Mouse (Mus musculus) stomach, embryonic 15.5 days (tissue): ENCODE data around the gene Kcnn4. TPM values are rescaled to one million over a fixed set of nuclear protein-coding genes. Genes with fewer than 3 reads are reported as not detected.

Experiments used
- ATAC-seq: fragments of 200-750 bp; cut with Nextera tagmentation; 2 replicates; pipeline ENCODE4 v1.8.0; 2017; ENCODE audit warnings: low read depth, moderate number of reproducible peaks, moderate TSS enrichment; ENCODE audit not compliant: insufficient read depth, low FRiP score
- H3K27ac ChIP-seq: fragments of 300-500 bp; sonication (generic); 2 replicates; pipeline ENCODE4 v1.5.1; 2015; ENCODE audit warnings: mild to moderate bottlenecking, inconsistent platforms
- H3K27me3 ChIP-seq: fragments of 300-500 bp; sonication (generic); replicated peaks from 2 replicates; pipeline ENCODE4 v1.6.1; 2015; ENCODE audit warnings: inconsistent platforms
- H3K36me3 ChIP-seq: fragments of 300-500 bp; sonication (generic); 2 replicates; pipeline ENCODE4 v1.6.1; 2015; ENCODE audit warnings: inconsistent platforms
- H3K4me1 ChIP-seq: fragments of 300-500 bp; sonication (generic); 2 replicates; pipeline ENCODE4 v1.6.1; 2015; ENCODE audit warnings: inconsistent platforms
- H3K4me2 ChIP-seq: fragments of 300-500 bp; sonication (generic); 2 replicates; pipeline ENCODE4 v1.6.1; 2015; ENCODE audit warnings: mild to moderate bottlenecking, inconsistent platforms
- H3K4me3 ChIP-seq: fragments of 300-500 bp; sonication (generic); replicated peaks from 2 replicates; pipeline ENCODE4 v1.5.1; 2015; ENCODE audit warnings: inconsistent platforms
- H3K9ac ChIP-seq: fragments of 300-500 bp; sonication (generic); 2 replicates; pipeline ENCODE4 v1.6.1; 2015; ENCODE audit warnings: inconsistent platforms
- H3K9me3 ChIP-seq: fragments of 300-500 bp; sonication (generic); 2 replicates; pipeline ENCODE4 v1.6.1; 2016; ENCODE audit warnings: inconsistent platforms
- WGBS: fragments of 180-500 bp; shearing (Covaris S2); methylation state at CpG from one replicate; pipeline ENCODE4 v1.1.7; 2015; 5-methylcytosine and 5-hydroxymethylcytosine counted together
- polyA plus RNA-seq: library from polyadenylated mRNA; unstranded; fragments of >200 nt; fragmentation: Nextera tagmentation; extraction: Ambion mirVana; gene quantifications from 2 replicates; pipeline ENCODE4 v1.2.1, GENCODE M21; 2015

The Kcnn4 gene
- polyA plus RNA-seq, 1 experiment from 2014 or later: 14.4 TPM

DNA sequence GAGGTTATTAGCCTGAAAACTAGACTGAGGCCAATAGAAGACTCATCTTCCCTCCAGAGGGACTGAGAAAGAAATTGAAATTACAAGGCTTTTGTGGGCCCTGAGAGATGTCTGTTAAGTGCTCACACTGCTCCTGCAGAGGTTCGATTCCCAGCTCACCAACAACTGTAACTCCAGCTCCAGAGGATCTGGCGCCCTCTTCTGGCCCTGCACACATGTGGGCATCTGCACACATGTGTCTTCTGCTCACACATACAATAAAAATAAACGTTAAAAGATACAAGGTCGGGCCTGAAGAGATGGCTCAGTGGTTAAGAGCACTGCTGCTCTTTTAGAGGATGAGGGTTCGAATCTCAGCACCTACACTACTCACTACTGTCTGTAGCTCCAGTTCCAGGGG lies 23.6 kb upstream of the Kcnn4 start:
- no peak overlapping the region for H3K4me2 ChIP-seq
- WGBS: 58% methylated on average over 5 of the region's 5 CpGs
- no peak overlapping the region for H3K4me3 ChIP-seq
- H3K4me1 ChIP-seq: no peaks in the 10 kb centered on the region
- H3K27me3 ChIP-seq: no peaks in the 10 kb centered on the region; the same call in 1 of the 2 replicates
- H3K36me3 ChIP-seq: no peaks in the 10 kb centered on the region
- H3K9me3 ChIP-seq: no peaks in the 10 kb centered on the region
- ATAC-seq: no peak
- no peak overlapping the region for H3K9ac ChIP-seq
- H3K27ac ChIP-seq: no peak overlapping the region

DNA sequence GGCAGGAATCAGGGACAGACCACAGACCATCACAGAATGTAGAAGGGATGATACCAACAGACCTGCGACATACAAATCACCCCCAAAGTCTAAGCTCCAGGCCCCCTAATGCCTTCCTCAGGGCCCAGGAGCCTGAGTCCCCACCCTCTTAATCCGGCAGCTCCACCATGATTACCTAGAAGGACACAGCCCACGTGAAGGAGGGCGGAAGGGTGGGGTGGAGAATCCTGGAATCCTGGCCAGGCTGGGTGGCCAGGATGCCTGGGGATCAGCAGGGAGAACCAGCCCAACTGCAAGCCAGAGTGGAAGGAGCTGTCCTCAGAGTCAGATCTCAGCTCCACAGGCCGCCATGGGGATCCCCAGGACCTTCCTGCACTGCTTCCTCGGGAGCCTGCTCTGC lies 21.2 kb upstream of the Kcnn4 start, which contains the start of gene Lypd5:
Gene Lypd5, plus strand, starts transcription at position 301 of the 400 bp plus-strand sequence.
- Histone ChIP-seq H3K9me3 (no peaks in the 10 kb centered on the region), H3K9ac (no peak within 1 kb of the TSS), H3K27me3 (no peaks in the 10 kb centered on the region; the same call in 1 of the 2 replicates), H3K27ac (no peak within 1 kb of the TSS), H3K4me2 (no peak within 1 kb of the TSS), H3K4me3 (no peak within 1 kb of the TSS), H3K36me3 (no peaks in the 10 kb centered on the region), H3K4me1 (no peaks in the 10 kb centered on the region)
- no peak for ATAC-seq
- WGBS: 31% methylated on average over 6 of the region's 6 CpGs

DNA sequence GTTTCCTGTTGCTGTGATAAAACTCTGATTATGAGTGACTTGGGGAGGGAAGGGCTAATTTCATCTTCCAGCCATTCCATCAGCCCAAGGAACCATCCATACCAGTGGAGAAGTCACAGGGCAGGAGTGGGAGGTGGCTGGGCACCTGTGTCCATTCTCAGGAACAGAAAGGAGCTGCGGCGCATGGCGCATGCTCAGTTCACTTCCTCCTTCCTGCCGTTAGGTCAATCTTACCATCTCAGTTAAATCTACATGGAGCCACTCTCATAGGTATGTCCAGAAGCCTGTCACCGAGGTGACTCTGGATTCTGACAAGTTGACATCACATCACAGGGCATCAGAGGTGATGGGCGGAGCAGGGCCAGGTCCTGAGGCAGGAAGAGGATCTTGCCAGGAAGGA lies 14.4 kb upstream of the Kcnn4 start:
- H3K9ac ChIP-seq: no peak overlapping the region
- no peaks in the 10 kb centered on the region for H3K9me3 ChIP-seq
- no peaks in the 10 kb centered on the region for H3K4me1 ChIP-seq
- H3K4me2 ChIP-seq: no peak overlapping the region
- no peaks in the 10 kb centered on the region for H3K27me3 ChIP-seq
- 73% methylated on average over 6 of the region's 6 CpGs for WGBS
- H3K4me3 ChIP-seq: no peak overlapping the region
- no peak overlapping the region for H3K27ac ChIP-seq
- no peak for ATAC-seq
- H3K36me3 ChIP-seq: no peaks in the 10 kb centered on the region

DNA sequence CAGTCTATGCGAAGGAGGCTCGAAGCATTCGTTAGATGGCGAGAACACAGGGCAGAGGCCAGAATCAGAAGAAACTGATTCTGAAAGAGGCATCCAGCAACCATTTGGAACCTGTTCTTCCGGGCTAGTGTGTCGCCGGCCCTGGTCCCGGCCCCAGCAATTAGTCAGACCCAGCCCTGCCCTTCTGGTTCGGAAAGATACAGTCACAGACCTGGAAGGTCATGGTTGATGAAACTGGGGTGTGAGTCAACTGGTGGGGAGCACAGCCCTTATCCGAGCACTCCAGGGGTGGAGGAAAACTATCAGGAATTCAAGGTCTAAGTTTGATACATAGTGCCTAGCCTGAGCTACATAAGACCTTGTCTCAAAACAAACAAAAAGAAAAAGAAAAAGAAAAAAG lies 14.0 kb upstream of the Kcnn4 start:
- Histone ChIP-seq H3K4me3 (no peak overlapping the region), H3K36me3 (no peaks in the 10 kb centered on the region), H3K27ac (no peak overlapping the region), H3K4me2 (no peak overlapping the region), H3K9ac (no peak overlapping the region), H3K27me3 (no peaks in the 10 kb centered on the region), H3K9me3 (no peaks in the 10 kb centered on the region), H3K4me1 (no peaks in the 10 kb centered on the region)
- 67% methylated on average over 10 of the region's 10 CpGs for WGBS
- no peak for ATAC-seq

DNA sequence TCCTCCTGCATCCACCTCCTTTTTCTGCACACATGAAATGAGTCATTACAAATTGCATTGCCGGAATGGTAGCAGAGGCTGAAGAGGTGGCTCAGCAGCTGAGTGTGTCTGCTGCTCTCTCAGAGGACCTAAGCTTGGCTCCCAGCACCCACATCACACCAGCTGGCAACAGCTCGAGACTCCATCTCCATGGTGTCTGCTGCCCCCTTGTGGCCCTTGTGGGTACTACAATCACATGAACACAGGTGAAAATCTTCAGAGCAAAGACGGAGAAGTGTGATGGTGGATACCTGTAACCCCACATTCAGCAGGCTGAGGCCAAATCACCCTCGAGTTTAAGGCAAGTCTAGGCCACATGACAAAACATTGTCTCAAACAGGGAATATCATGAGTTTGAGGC lies 12.2 kb upstream of the Kcnn4 start:
- Histone ChIP-seq H3K27me3 (no peaks in the 10 kb centered on the region), H3K4me3 (no peak overlapping the region), H3K27ac (no peak overlapping the region), H3K9ac (no peak overlapping the region), H3K4me2 (no peak overlapping the region), H3K36me3 (no peaks in the 10 kb centered on the region), H3K9me3 (no peaks in the 10 kb centered on the region), H3K4me1 (no peaks in the 10 kb centered on the region)
- WGBS: 49% methylated on average over 4 of the region's 4 CpGs
- no peak for ATAC-seq

DNA sequence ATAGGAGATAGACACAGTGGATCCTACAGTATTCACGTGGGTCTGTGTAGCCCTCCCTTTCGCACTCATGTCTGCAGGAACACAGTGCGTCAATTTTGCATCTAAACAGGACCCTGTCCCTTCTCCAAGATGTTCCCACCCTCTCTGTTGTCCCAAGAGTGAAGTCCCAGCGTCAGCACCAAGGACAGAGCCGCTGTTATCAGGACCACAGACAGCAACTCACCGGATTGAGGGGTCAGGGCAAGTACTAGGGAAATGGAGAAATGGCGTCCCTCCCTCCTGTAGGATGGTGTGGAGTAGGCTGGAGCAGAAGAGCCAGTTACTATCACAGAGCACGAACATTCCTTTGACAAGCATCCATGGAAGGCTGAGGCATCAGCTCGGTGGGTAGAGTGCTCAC lies 10.8 kb upstream of the Kcnn4 start:
- no peaks in the 10 kb centered on the region for H3K4me1 ChIP-seq
- H3K36me3 ChIP-seq: no peaks in the 10 kb centered on the region
- no peak overlapping the region for H3K27ac ChIP-seq
- H3K4me2 ChIP-seq: no peak overlapping the region
- no peak overlapping the region for H3K9ac ChIP-seq
- no peaks in the 10 kb centered on the region for H3K9me3 ChIP-seq
- no peak overlapping the region for H3K4me3 ChIP-seq
- WGBS: 18% methylated on average over 9 of the region's 9 CpGs
- no peaks in the 10 kb centered on the region for H3K27me3 ChIP-seq
- ATAC-seq: no peak

DNA sequence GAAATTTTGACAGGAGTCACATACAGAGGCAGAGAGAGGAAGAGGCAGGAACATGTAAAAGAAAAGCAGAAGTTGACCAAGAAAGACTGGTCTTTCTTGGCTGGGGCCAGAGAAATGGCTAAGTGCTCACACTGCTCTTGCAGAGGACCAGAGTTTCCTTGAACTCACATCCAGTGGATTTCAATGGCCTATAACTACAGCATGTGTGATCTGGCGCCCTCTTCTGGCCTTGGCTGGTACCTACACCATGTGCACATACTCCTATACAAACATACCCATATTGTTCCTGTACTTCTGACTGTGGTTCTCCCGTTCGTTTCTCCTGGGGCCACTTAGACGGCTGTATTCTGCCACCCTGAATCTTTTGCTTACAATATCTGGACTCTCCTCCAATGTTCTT lies 9.1 kb upstream of the Kcnn4 start:
- ATAC-seq: no peak

DNA sequence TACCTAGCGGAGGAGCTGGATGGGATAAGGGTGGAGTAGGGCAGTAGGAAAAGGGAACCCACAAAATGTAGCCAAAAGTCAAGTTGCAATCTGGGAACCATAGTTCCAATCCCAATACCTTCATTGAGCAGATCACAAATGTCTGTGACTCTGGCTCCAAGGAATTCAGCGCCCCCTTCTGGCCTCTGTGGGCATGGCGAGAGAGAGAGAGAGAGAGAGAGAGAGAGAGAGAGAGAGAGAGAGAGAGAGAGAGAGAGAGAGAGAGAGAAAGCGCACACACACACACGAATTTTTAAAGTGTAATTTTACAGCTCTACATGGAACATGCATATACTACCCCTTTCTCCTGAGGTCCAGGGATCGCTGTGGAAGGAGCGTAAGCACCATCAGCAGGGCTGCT lies 6.8 kb upstream of the Kcnn4 start:
- Histone ChIP-seq H3K36me3 (no peaks in the 10 kb centered on the region), H3K9me3 (no peaks in the 10 kb centered on the region), H3K9ac (no peak overlapping the region), H3K4me1 (no peaks in the 10 kb centered on the region; the same call in 1 of the 2 replicates), H3K27ac (no peak overlapping the region), H3K4me2 (no peak overlapping the region), H3K4me3 (no peak overlapping the region), H3K27me3 (no peaks in the 10 kb centered on the region)
- WGBS: 29% methylated on average over 6 of the region's 7 CpGs
- no peak for ATAC-seq

More for the DNA sequence above, 9.1 kb upstream of the Kcnn4 start:
- no peaks in the 10 kb centered on the region; the same call in 1 of the 2 replicates for H3K4me1 ChIP-seq
- H3K9ac ChIP-seq: no peak overlapping the region
- H3K27me3 ChIP-seq: no peaks in the 10 kb centered on the region
- H3K4me2 ChIP-seq: no peak overlapping the region
- no peaks in the 10 kb centered on the region for H3K9me3 ChIP-seq
- 63% methylated on average over 4 of the region's 4 CpGs for WGBS
- no peaks in the 10 kb centered on the region for H3K36me3 ChIP-seq
- no peak overlapping the region for H3K27ac ChIP-seq
- no peak overlapping the region for H3K4me3 ChIP-seq

DNA sequence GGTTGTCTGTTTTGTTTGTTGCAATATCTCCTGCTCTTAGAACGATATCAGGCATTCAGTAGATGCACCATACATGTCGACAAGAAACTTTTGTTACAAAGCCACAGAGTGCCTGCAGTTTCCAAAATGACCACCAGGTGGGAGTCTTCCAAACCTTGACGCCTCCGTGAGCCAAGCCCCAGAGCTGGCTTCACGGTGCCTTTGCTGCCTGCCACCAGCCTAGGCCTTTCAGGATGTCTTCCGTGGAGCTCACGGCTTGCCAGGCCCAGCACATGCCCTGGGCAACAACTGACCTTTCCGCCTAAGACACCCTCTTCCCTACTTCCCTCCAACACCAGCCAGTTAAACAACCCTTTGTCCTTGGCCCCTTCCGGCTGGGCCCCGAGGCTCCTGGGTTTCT lies 5.2 kb upstream of the Kcnn4 start:
- H3K27ac ChIP-seq: no peak overlapping the region
- no peak overlapping the region for H3K9ac ChIP-seq
- WGBS: 23% methylated on average over 10 of the region's 10 CpGs

DNA sequence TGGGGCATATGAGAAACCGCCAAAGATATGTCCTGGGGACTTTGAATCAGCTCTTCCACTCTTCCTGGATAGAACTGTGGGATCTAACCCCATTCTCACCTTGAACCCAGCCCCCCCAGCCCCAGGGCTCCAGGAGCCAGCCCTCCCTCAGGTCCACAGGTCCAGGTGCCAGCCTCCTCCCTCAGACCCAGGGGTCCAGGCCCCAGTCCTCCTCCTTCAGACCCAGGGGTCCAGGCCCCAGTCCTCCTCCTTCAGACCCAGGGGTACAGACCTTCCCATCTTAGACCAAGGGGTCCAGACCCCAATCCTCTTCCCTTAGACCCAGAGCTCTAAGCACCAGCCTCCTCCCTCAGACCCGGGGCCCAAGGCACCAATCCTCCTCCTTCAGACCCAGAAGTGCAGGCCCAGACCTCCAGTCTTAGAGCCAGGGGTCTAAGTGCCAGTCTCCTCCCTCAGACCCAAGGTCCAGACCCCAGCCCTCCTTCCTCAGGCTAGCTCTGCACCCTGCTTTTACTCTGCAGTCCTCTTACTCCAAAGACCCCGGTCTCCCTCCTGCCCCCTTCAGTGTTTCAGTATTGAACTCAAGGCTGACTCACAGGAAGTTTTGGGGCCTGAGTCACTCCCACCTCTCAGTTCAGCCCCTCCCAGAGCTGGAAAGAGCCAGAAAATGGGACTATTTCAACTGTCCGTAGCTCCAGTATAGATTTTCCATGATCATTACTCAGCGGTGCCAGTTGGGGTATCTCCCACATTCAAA lies 4.6 kb upstream of the Kcnn4 start:
- 68% methylated on average over 5 of the region's 5 CpGs for WGBS
- ATAC-seq: no peak

More for the DNA sequence above, 5.2 kb upstream of the Kcnn4 start:
- H3K4me1 ChIP-seq: no peaks in the 10 kb centered on the region; the same call in 1 of the 2 replicates
- no peaks in the 10 kb centered on the region for H3K36me3 ChIP-seq
- H3K9me3 ChIP-seq: no peaks in the 10 kb centered on the region
- no peak overlapping the region for H3K4me3 ChIP-seq
- no peaks in the 10 kb centered on the region for H3K27me3 ChIP-seq
- no peak overlapping the region for H3K4me2 ChIP-seq
- ATAC-seq: peak; percentile 65; the same call in 1 of the 2 replicates

DNA sequence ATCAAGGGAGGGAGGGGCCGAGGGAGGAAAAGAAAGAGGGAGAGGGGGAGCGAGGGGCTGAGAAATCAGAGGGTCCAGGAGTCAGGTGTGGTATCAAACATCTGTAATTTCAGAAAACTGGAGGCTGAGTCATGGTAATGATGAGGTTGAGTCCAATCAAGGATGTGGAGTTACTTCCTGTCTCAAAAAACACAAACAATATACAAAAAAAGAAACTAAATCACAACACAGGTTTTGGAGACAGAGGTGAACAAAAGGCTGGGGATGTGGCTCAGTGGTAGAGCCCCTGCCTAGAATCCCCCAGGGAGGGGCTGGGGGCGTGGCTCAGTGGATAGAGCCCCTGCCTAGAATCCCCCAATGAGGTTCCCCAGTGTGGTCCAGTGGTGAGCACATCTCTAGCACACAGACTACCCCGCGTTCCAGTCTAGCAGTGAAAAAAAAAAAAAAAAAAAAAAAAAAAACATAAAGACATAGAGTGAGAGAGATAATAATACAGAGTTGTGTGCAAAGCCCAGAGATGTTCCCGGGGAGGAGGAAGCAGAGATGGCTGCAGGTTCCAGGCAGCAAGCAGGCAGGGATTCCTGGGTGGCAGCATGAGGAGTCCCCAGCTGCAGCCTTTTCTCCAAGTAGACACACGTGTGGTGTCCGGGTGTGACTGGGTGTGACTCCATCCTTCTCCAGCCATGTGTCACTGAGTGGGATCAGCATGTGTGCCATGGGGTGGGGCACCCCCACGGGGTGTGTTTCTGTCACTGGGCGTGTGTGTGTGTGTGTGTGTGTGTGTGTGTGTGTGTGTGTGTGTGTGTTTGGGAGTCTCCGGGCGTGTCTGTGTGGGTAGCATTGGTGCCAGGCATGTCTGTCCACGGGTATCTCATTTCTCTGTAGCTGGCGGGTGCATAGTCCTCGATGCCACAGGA lies 3.1 kb upstream of the Kcnn4 start:
- no peaks in the 10 kb centered on the region for H3K9me3 ChIP-seq
- no peak overlapping the region for H3K9ac ChIP-seq
- H3K4me3 ChIP-seq: no peak overlapping the region
- H3K36me3 ChIP-seq: no peaks in the 10 kb centered on the region
- H3K27me3 ChIP-seq: no peaks in the 10 kb centered on the region
- peaks cover 4% of the 10 kb centered on the region for H3K4me1 ChIP-seq
- H3K27ac ChIP-seq: no peak overlapping the region
- H3K4me2 ChIP-seq: no peak overlapping the region
- 69% methylated on average over 15 of the region's 15 CpGs for WGBS
- no peak for ATAC-seq

More for the DNA sequence above, 4.6 kb upstream of the Kcnn4 start:
- Histone ChIP-seq H3K9ac (no peak overlapping the region), H3K36me3 (no peaks in the 10 kb centered on the region), H3K4me2 (no peak overlapping the region), H3K4me3 (no peak overlapping the region), H3K27ac (no peak overlapping the region), H3K27me3 (no peaks in the 10 kb centered on the region), H3K9me3 (no peaks in the 10 kb centered on the region), H3K4me1 (peaks cover 4% of the 10 kb centered on the region)

DNA sequence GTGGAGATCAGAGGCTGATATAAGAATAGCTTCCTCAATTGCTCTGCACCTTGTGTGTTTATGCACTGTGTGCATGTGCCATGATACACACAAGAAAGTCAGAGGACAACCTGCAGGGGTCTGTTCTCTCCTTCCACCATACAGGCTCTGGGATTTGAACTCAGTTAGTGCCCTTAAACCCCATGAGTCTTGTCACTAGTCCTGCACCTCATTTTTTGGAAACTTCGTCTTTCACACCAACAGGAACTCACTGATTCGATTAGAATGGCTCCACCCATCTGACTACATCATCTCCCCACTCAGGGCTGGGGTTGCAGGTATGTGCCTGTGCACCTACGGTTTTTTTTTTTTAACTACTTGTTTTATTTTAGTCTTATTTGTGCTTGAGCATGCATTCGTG lies 1.8 kb upstream of the Kcnn4 start:
- H3K4me2 ChIP-seq: no peak overlapping the region
- H3K9ac ChIP-seq: no peak overlapping the region
- H3K4me1 ChIP-seq: peaks cover 4% of the 10 kb centered on the region
- H3K9me3 ChIP-seq: no peaks in the 10 kb centered on the region
- H3K27ac ChIP-seq: no peak overlapping the region
- ATAC-seq: no peak
- WGBS: 53% methylated on average over 4 of the region's 4 CpGs
- H3K27me3 ChIP-seq: no peaks in the 10 kb centered on the region
- H3K4me3 ChIP-seq: no peak overlapping the region
- no peaks in the 10 kb centered on the region for H3K36me3 ChIP-seq
